Mouse (Mus musculus): ENCODE results near the gene Tgfbr3l.
"Not testable (repeated sequence)": the region's sequence is repeated elsewhere in the genome, so short reads cannot be mapped to it uniquely, and the experiment has no call there.

Gene Tgfbr3l

DNA sequence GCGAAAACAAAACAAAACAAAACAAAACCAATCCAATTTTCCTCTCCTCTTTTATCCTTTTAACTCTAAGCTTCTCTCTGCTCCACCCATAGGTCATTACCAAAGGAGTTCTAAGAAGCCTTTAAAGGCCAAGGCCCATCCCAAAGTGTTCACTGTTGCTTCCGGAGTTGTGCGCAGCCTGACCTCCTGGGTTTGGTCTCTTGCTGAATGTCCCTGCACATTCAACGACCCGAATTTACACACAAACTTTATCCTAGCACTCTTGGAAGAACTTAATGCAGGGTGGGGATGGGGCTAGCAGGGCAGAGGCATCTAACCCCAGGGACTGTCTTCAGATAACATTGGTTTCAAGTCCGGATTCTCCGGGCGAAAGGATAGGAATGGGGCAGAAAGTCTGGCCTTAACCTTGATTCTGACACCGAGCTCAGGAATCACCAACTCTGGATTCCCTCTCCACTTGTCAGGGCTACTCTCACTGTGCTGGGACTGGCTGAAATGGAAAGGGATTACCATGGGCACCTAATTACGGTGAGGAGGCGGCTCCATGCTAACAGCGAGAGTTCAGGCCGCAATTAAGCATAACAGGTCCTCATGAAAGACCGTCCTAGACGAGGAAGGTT lies 10.1 kb upstream of the Tgfbr3l start:
- DNase-seq (ENCODE audit: low read depth) = no peak

DNA sequence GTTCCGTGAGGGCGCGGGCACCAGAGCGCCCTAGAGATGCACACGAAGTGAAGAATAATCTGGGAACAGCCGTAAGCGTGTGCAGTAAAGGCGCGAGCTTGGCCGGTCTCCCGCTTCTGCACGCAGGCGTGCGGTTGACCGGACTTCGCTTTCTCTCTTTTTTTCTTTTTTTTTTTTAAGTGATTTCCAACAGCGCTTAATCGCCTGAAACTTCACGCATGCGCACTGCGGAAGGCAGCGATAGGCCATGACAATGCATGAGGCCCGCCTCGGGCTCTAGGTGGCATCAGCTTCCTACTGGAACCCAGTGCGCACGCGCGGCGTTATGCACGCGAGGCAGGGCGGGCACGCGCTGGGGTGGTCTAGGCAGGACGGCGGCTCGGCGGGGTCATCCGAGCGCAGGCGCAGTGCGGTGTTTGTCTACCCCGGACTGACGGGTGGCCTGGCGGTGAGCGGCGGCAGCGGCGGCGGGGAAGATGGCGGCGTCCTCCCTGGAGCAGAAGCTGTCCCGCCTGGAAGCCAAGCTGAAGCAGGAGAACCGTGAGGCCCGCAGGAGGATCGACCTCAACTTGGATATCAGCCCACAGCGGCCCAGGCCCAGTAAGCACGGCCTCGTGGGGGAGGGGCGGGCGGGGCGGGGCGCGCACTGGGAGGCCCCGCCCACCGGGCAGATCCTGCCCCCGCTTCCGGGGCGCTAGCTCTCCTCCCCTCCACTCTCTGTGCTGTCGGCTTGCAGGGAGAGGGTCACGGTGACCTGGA lies 9.4 kb upstream of the Tgfbr3l start, which contains the start of the genes Map2k7 and Gm49320:
TSS of gene Map2k7 (plus strand) at position 307 of the 759 bp plus-strand sequence.
TSS of gene Gm49320 (plus strand) at position 432 of the 759 bp plus-strand sequence.
- peak; percentile 98 for DNase-seq (ENCODE audit: low read depth)

DNA sequence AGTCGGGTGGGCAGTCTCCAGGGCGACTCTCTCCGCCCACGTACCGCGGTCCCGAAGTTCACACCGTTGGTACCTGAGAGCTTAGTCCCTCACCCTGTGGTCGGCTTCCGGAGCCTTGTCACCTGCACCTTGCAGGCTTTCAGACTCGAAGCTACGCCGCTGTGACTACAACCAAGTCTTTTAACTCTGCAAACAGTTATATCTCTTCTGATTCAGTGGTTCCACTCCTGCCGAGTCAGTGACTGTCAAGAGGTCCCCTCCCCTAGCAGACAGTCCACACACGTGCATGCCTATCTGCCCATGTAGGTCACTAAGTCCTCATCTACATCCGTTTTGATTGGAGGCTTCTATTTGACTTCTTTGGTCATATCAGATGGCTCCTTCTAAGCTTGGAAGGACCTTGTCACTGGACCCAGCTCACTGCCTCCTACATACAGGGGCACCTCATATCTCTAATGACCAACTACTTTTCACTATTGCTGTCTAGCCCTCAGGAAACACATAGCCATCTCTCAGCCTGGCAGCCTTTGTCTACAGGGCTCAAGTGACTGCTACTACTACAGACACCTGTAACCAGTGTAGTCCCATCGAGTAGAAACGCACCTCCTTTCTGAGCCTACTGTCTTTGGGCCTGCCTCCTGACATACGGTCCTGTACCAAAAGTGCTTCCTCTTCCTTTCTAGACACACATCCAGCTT lies 8.7 kb upstream of the Tgfbr3l start:
- no peak for DNase-seq (ENCODE audit: low read depth)

DNA sequence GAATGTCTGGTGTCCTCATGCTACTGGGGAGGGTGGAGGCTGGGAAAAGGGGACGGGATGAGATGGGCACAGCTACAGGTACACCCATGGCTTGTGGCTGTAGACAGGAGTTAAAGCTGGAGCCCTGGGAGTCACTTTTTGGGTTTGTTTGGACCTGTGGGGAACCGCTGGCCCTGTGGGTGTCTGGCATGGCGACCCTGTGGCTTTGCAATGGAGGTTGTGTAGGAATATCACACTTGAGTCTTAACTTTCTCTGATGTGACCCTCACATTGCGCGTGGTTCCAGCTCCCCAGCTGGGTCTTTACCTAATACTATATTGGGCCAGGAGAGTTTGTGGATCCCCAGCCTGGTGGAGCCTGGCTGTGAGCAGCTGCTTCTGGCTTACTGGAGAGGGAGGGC lies 3.0 kb upstream of the Tgfbr3l start:
- no peak for DNase-seq (ENCODE audit: low read depth)

DNA sequence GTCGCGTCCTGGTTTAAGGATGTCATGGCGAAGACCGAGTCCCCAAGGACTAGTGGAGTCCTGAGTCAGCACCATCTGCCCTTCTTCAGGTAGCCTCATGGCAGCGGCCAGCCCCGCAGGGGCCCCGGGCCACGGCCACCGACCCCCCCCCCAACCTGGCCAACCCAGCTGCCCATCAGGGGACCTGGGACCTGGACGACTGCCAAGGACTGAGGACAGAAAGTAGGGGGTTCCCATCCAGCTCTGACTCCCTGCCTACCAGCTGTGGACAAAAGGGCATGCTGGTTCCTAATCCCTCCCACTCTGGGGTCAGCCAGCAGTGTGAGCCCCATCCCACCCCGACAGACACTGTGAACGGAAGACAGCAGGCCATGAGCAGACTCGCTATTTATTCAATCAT lies 2.3 kb upstream of the Tgfbr3l start:
- DNase-seq (ENCODE audit: low read depth) = no peak

DNA sequence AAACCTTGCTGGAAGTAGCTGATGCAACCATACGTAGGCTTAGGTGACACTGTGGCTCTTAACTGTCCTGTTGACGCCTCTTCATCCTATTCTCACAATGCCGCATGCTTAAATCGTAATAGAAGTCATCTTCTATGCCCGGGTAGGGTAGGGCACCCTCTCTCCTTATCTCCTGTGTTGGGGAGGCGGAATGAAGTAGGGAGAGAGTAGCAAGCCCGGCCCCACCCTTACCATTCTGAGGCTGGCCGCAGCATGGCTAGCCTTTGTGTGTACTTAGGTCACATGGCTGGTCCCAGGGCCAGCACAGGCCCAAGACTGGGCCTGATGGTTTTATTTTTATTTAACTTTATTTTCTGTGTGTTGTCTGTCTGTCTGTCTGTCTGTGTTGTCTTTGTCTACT lies 773 bp upstream of the Tgfbr3l start:
- no peak for DNase-seq (ENCODE audit: low read depth)

DNA sequence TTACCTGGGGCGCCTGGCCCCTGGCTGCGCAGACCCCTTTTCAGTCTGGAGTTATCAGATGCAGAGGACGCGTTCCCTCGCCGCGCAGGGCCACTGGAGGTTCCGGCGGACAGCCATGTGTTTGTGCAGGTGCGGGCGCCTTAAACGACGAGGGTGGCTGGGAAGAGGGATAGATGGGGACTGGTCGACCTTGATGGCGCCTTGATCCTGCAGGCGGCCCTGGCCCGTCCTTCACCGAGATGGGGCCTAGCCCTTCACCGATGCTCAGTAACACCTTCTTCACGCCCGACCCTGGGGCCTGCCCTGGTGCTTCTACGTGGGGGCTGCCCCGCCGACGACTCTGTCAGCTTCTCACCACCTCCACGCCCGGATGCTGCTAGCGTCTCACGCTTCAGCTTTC lies 1.2 kb downstream of the Tgfbr3l start:
- no peak for DNase-seq (ENCODE audit: low read depth)

DNA sequence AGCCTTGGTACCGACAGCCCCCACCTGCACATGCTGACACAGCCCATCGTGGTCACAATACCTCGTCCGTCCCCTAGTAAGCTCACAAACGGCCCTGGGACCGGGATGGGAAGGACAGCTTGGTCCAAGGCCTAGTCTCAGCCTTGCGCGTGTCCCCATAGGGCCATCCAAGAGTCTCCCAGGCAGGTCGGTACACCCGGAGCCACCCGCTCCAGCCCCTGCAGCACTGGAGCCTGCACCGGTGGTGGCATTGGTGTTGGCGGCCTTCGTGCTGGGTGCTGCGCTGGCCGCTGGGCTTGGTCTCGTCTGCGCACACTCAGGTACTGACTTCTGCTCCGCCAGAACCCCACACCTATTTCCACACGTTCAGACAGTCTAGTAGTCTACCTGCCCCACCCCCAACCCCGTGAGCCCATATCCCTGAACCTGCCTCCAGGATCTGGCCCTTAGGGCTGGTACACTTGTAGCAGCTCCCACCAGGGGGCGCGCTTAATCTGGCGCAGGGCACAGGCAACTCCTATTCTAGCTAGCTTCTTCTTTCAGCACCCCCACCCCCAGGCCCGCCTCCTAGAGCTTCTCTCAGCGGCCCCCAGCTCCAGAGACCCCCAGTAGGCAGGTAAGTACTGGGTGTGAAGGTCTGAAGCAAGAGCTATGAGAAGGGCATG lies 2.4 kb downstream of the Tgfbr3l start:
- peak; percentile 81 for DNase-seq (ENCODE audit: low read depth)

DNA sequence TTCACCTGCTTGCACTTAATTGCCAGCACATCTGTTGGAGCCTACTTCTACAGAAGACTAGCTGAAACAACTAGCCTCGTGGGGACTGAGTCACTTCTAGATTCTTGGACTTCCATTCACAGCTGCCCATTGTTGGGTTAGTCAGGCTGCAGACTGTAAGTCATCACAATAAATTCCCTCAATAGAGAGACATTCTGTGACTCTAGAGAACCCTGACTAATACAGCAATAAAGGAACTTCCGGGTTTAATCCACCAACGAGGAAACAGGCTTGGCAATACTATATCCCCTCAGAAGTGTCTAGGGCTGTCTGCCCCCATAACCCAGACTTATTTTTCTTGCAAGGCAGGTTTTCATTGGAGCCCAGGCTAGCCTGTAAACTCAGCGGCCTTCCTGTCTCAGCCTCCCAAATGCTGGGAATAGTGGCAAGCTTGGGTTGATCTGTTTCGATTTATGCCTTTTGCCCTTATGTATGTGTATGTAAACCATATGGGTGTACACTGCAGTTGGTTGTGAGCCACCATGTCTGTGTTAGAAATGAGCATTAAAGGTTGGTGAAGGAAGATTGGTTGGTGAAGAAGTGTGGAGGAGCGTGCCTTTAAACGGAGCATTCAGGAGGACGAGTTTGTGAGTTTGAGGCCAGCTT lies 4.2 kb downstream of the Tgfbr3l start:
- no peak for DNase-seq (ENCODE audit: low read depth)

DNA sequence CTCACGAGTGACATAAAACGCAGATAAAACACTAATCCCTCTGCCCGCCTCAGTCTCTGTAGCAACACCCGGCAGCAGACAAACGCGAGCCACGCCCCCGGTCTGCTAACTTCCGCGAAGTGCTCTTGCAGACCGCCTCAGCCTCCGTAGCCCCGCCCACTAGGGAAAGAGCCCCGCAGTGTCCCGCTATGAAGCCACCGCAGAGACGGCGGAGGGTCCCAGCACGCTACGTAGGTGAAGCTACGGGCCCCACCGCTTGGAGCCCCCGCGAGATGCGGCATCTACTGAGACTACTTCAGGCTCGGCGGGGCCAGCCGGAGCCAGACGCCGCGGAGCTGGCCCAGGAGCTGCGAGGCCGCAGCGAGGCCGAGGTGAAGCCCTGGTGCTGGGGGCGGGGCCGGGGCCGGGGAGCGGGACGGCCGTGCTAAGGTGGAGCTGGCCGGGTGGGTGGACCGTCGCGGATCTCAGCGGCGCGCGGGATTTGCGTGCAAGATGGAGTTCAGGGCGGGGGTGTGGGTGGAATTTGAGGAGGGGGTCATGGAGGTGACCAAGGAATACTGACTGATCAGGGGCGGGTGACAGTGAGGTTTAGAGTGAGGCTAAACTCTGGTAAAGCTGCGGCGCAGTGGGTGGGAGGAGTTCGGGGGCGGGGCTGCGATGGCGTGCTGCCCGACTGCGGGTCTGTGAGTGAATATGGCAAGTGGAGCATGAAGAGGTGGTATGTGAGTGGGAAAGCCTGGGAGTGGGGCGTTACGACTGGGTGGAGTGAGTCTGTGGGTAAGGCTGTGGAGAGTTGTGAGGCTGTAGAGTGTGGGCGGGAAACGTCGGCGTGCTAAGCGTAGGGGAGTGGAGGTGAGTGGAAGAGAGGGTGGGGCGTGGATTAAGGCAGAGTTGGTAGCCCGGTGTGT lies 5.2 kb downstream of the Tgfbr3l start, which contains the start of gene Snapc2:
TSS of gene Snapc2 (plus strand) at position 147 of the 908 bp plus-strand sequence.
- peak; percentile 95 for DNase-seq (ENCODE audit: low read depth)

DNA sequence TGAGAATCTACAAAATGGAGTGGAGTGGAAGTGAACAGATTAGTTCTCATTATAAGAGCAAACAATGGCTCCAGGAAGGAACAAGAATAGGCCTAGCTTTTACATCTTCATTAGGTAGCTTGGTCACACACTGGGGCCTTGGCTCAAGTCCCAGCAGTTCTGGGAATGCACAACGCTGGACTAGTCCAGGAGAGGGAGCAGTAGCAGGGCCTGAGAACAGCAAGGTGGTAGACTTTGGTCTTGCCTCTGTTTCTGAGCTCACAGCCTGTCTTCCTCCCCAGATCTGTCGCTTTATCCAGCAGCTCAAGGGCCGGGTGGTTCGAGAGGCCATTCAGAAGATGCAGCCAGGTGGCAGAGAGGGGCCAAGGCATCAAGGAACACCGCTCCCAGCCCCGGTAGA lies 6.0 kb downstream of the Tgfbr3l start:
- DNase-seq (ENCODE audit: low read depth) = no peak

DNA sequence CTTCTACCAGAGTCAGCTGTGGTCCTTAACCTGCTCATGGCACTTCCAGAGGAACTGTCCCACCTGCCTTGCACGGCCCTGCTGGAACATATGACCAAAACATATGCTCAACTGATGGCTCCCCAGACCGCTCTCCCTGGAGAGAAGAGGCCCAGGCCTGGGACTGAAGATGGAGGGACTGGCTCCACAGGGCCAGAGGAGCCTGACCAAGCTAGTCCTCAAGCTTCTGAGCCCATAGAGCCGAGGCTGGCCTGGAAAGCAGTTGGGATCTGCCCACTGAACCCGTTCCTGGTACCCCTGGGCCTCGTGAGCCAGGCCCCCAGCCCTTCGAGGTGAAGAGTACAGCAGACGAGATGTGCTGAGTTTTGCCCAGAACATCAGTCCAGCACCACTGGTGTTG lies 7.5 kb downstream of the Tgfbr3l start:
- DNase-seq (ENCODE audit: low read depth) = not testable (repeated sequence)

DNA sequence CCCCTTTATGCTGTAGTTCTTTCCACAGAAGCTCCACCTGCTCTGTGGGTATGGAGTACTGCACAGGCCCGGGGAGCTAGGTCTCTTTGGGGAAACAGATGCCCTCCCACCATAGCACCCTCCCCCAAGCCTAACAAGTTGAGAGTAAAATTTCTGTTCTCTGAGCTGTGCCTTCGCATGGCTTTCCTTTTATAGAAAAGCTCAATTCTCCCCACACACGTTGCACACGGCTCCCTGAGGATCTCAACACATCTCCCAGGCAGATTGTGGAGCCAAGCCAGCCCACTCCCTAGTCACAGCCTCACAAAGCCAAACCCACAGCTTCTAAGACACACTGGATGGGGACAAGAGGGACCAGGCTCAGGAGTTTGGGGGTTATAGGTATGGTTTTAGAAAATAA lies 8.9 kb downstream of the Tgfbr3l start:
- DNase-seq (ENCODE audit: low read depth) = no peak

DNA sequence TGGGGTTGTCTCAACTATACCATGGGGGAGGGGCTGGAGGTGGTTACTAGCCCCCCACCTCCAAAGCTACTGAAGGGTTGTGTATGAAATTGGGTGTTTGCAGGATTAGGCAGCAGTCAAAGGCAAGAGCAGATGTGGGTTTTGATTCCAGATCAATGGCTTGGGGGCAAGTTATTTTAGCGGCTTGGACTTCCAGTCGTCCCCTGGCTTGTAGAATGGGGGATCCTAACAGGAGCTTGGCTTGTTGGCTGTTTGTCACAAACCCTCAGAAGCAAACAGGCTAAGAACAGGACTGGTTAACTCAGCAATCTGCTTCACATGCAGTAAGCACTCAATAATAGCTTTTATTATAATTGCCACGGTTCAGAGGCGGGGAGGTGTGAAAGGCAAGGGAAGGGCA lies 9.3 kb downstream of the Tgfbr3l start:
- no peak for DNase-seq (ENCODE audit: low read depth)

DNA sequence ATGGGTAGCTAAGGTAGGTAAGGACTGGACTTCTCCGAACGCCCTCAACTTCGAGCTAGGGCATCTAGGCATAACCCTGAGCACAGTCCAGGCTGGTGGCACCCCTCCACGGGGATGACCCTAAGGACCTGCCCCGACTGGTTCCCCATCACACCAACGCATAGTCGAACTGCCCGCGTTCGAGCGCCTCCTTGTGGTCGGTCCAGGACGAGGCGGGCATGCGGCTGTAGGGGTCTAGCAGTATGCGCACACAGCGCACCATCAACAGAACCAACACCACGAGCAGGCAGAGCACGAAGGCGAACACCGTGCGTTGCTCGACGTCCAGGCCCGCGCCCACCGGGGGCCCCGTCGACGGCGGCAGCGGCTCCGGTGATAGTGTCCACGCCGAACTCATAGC lies 10.2 kb downstream of the Tgfbr3l start:
- peak; percentile 59 for DNase-seq (ENCODE audit: low read depth)

DNA sequence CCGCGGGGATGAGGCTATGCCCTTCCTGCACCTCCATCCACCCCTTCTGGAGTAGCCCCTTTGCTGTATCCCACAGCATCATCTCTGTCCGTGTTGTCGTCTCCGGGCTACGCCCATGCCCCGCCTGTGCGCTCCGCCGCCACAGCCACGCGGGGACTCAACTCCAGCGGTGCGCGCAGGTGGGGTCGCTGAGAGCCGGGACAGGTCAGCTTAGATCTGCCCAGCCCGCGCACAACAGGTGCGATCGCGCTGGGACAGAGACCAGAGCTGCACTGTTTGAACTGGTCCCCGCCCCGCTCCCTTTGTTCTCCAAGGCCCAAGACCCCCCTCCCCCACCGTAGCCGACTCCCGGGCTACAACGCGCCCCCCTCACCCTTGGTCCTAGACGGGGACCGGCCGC lies 10.7 kb downstream of the Tgfbr3l start:
- no peak for DNase-seq (ENCODE audit: low read depth)

DNA sequence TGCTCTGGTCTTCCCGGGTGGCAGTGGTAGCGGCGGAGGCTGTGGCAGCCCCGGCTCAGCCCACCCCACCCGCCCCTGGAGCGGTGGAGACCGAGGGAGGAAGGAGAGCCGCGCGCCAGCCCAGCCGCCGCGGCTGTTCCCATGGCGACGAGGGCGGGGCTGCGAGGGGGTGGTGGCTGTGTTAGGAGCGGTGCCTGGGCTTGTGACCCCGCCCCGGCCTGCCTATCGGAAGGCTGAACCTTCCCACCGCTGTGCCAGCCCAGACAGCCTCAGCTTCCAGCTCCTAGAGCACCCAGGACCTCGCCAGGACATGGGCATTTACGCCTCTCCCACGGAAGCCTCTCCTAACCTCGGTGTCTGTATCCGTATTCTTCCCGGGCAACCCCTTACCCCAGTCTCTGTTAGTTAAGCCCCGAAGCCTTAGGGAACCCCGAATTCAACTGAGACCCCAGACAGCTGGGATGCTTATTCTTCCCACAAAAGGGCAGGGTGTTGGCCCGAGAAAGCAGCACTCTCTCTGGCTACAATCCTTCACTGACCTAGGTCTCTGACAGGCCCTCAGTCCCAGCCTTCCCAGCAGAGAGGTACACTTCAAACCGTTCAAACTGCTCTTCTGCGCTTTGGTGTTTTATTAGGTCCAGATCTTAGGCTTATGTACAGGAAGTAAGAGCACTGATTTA lies 11.3 kb downstream of the Tgfbr3l start, which contains the start of gene Ctxn1:
TSS of gene Ctxn1 (minus strand) at position 150 of the 680 bp plus-strand sequence.
- peak; percentile 85 for DNase-seq (ENCODE audit: low read depth)

DNA sequence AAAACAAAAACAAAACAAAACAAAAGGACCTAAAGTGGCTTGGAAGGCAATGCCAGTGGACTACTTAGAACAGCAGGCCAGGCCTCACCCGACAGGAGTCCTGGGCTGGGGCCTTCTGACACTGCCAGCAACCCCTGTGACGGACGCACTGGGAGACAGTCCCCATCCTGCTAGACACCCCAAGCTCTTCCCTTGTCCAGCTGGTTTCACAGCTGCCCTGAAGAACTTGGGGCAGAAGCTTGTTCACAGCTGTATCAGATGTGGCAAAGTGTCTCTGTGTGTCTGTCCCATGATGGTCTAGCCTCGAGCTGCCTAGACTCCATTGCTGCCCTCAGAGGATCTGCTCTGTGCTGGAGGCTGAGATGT lies 11.8 kb downstream of the Tgfbr3l start:
- no peak for DNase-seq (ENCODE audit: low read depth)

DNA sequence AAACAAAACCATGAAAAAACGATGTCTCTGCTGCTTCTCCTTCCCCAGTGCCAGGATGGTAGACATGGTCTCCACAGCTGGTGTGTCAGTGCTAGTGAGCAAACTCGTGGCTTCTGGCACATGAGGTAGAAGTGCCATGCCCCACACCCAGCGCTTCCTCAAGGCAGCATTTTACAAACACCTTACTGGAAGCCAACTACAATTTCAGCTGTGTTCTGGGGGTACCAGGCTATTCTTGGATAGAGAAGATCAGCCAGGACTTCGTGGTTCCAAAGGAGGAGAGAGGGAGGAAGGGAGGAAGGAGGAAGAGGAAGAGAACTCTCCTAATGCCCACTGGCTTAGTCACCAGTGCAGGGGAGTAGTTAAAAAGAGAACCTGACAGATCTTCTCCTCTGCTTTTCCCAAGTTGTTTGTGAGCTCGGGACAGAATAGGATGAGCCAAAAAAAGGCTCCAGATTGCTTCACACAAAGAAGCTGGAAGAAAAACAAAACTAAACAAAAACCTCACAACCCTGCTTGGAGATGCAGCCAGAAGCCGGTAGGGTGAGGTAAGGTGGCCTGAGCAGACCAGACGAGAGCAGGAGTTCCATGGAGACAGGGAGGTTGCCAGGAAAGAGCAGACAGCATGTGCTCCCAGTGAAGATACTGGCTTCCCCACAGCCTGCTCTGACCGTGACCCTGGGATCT lies 15.2 kb downstream of the Tgfbr3l start:
- no peak for DNase-seq (ENCODE audit: low read depth)

Measured in c-Kit-positive CD71-negative TER-119-negative erythroid progenitor cells, embryonic 14.5 days (primary cell).